Mouse (Mus musculus): ENCODE measurements at regions not wholly inside any gene's neighbourhood (a gene's known extent, or its start where the extent isn't known, plus 50 kb on each side); places are given as distances from the start of the nearest gene placed in this dataset.

DNA sequence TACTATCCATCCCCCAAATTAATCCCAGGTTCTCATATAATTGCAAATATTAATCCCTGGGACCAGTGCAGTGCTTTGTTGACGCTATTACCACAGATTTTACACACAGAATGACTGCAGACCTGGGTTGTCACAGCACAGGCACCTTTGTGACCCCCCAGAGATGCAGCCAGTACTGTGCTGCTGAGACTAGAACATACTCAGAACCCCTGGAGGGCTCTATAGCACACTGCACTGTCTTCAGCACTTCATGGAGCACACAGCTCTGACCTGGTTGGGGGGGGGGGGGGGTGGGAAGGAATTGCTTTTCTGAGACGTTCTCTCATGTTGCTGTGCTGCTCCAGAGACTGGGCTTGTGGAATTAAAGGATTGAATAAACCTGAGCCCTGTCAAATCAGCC is 154.9 kb upstream of the Gm34302 start:
- no peak for DNase-seq (ENCODE audit: low spot score in 2 of 2)

DNA sequence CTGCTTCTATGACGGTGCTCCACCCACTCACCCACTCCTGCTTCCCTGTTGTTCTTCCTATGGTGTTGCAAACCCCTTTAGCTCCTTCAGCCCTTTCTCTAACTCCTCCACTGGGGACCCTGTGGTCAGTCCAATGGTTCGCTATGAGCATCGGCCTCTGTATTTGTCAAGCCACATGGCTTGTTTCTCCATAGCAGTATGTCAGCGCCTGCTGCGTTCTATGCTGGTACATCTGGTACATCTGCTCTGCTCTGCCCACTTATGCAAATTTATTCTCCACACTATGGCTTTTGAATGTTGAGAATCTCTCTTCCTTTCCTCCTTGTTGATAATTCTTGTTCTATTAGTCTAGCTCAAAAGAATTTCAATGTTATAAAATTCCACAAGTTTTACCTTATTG is 154.2 kb upstream of the Gm34302 start:
- DNase-seq (ENCODE audit: low spot score in 2 of 2): no peak

- no peak for DNase-seq (ENCODE audit: low spot score in 2 of 2)
Measured at GRCm38 (mm10) chr3:63627724-63628123, 144.0 kb upstream of the Gm34302 start.

- DNase-seq (ENCODE audit: low spot score in 2 of 2): no peak
Measured at GRCm38 (mm10) chr3:63616127-63616526, 132.4 kb upstream of the Gm34302 start.

GRCm38 (mm10) chr3:63613652-63614051 is 130.0 kb upstream of the Gm34302 start:
- no peak for DNase-seq (ENCODE audit: low spot score in 2 of 2)

GRCm38 (mm10) chr3:63612767-63613363 is 129.2 kb upstream of the Gm34302 start:
- DNase-seq (ENCODE audit: low spot score in 2 of 2): no peak

GRCm38 (mm10) chr3:63610113-63610919 is 126.6 kb upstream of the Gm34302 start:
- DNase-seq (ENCODE audit: low spot score in 2 of 2): no peak

- DNase-seq (ENCODE audit: low spot score in 2 of 2): no peak
Measured at GRCm38 (mm10) chr3:63609454-63610112, 125.9 kb upstream of the Gm34302 start.

DNA sequence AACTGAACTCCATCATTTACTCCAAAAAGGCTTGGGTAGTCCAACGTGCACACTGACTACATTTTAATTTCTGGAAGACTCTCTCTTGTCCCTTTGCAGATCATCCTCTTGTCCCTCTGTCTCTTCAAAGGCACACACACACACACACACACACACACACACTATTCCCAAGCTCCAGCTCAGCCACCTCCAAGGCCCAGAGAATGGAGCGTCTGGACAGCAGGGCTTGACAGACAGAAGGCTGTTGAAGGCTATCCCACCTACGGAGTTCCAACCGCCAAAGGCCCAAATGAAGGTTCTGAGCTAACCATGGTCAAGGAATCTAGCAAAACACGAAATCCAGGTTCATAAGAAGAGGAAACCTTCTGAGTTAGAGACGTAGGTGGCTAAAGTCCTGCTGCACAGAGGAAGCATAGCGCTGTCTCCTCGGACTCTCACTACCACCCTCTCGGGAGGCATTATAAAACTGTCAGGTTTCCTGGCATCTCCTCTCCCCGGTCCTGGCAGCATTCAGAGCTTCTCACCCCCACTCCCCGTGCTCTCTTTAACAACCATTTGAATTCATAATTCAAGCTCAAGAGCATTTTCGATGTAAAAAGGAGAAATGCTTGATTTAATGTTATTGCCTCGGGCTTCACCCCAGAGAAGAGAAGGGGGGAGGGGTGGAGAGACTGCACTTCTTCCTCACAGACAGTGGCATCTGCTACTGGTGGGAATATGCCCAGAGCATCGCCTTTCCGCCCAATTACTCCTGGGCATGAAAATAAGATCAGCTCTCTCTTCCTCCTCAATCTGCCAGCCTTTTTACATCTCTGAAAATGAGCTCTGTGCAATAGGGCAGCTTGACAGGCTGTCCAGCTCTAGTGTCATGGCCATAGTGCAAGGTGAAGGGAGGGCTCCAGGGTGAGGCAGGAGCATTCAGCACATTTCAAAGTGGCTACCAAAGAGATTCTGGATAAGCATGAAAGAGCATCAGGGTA is 99.3 kb upstream of the Gm34302 start:
- no peak for DNase-seq (ENCODE audit: low spot score in 2 of 2)

DNA sequence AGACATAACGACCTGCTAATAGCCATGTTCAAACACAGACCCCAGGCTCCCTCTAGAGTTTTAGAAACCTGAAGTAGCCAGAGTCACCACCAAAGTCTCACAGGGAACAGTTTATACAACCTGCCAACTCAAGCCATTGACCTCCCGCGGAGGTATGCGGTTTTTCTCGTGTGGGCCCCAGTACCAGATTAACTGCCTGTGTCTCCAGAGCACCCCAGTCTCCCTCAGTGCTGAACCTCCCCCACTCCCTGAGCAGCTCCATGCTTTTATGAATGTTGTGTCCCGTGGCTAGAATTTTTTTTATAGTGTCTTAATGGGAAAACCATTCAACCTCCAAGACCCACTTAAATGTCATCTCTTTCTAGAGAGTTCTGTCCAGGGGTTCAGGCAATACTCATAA is 98.5 kb upstream of the Gm34302 start:
- DNase-seq (ENCODE audit: low spot score in 2 of 2): no peak

DNA sequence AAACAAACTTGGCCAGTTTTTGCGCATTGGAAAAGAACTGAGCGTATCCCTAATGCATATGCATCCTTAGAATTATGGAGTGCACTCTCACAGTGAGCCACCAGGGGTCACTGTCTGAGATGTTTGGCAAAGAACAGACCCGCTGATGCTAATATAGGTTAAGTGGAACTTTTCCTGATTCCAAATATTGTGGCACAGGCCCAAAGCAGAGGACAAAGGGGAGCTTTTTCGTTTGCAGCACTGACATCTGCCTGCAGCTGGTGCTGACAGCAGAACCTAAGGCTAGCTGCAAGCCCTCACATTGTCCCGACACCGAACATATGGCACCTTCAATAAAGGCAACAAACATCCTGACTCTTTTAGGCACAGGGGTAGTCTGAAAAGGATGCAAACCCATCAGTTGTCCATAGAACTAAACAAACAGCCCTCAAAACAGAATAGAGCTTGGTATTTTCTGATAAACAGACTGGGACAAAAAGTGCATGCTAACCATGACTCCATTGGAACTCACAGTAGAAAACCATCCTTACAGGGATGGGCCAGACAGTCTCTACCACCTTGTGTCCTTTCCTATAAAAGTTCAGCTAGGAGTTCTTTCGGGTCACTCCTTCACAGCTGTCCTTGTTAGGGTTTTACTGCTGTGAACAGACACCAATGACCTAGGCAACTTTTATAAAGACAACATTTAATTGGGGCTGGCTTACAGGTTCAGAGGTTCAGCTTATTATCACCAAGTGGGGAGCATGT is 87.1 kb upstream of the Gm34302 start:
- peak; percentile 36 to 71 for DNase-seq (ENCODE audit: low spot score in 2 of 2)

GRCm38 (mm10) chr3:63570082-63570481 is 86.4 kb upstream of the Gm34302 start:
- DNase-seq (ENCODE audit: low spot score in 2 of 2): no peak

DNA sequence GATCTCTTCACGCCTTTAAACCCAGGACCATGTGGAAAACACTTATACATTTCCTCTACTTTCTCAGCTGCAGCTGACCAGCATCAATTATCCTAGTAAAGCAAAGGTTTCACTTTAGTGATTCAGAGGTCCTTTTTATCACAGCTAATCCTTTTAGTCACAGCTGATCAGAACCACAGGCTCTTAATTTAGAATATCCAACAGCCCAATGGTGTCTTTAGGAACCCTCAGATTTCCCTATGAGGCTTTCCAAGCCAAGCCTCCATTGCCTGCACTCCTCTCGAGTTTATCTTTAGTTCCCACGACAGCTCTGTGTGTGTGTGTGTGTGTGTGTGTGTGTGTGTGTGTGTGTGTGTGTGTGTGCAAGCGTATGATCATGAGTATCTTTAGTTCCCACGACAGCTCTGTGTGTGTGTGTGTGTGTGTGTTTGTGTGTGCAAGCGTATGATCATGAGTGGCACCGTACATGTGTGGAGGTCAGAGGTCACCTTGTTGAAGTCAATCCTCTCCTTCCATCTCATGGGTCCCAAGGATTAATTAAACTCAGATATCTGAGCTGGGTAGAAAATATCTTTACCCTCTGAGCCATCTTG is 85.4 kb upstream of the Gm34302 start:
- no peak for DNase-seq (ENCODE audit: low spot score in 2 of 2)

- no peak for DNase-seq (ENCODE audit: low spot score in 2 of 2)
Measured at GRCm38 (mm10) chr3:63567726-63568125, 84.0 kb upstream of the Gm34302 start.

GRCm38 (mm10) chr3:63563057-63563456 is 79.4 kb upstream of the Gm34302 start:
- no peak for DNase-seq (ENCODE audit: low spot score in 2 of 2)

GRCm38 (mm10) chr3:63562532-63562931 is 78.9 kb upstream of the Gm34302 start:
- DNase-seq (ENCODE audit: low spot score in 2 of 2): no peak

DNA sequence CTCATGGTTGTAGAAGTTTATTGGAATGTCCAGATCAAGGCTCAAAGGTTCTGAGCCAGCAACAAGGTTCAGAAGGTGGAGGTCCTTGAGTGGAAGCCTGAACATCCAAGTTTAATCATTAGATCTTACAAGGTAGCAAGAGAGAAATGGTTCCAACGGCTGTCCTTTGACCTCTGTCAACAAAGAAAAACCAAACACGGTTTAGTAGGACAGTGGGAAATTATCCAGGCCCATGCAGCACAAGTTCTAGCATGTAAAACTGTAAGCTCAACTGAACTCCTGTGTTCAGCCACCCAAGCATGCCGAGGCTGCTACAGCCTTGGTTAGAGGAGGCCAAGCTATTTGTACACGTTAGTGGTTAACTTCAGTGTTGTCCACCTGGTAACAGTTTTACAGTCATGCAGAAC is 77.1 kb upstream of the Gm34302 start:
- no peak for DNase-seq (ENCODE audit: low spot score in 2 of 2)

DNA sequence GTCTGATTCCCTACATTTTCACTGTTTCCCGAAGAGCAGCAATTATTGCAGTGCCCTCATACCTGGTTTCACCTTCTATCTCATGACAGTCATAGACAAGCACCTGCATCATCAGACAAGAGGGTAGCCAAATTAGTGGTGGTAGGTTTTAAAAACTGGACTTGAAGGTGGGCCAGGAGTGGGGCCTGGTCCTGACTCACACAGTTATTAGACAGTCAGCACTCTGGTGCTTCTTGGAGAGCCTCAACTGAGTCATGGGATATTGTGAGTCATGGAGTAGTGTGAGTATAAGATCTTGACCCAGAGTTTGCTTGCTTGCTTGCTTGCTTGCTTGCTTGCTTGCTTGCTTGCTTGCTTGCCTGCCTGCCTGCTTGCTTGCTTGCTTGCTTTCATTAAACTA is 73.1 kb upstream of the Gm34302 start:
- DNase-seq (ENCODE audit: low spot score in 2 of 2): no peak

DNA sequence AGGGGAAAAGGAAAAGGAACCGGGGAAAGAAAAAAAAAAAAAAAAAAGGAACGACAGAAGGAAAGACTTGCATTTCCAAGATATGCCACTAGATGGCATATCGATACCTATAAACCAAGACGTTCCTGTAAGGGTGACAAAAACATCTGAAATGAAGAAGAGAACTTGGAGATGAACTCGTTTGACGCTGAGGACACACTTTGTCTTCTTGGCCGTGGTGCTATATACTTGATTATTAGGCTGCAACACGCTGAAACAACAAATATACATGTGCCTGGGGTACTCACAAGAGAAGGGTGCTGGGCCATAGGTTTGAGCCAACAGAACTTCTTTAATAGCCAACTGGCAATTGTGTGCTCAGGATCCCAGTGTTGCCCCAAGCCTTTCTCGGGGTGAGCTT is 71.2 kb upstream of the Gm34302 start:
- peak in 1 of 2 experiments; percentile 8 for DNase-seq (ENCODE audit: low spot score in 2 of 2)

DNA sequence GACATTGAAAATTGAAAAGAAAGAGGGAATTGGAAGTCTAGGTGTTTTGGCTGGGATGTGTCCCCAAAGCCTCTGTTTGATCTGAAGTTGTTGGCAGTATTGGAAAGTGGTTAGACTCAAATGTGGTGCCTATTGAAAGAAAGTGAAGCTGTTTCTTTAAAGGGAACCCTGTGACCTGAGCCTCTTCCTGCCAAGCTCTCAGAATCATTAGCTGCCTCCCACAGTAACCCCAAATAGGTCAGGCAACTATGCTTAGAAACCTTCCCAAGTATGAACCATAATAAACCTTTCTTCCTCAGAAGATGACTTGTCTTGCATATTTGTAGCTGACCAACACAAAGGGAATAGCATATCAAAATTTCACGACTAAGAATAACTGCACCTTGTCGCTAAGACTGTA is 69.7 kb upstream of the Gm34302 start:
- no peak for DNase-seq (ENCODE audit: low spot score in 2 of 2)

Measured in left cerebral cortex, adult 8-10 months (tissue).